Mouse (Mus musculus) ZHBTc4 (cell line): ENCODE data around the gene Gm4307.
"Not testable (repeated sequence)": the region's sequence is repeated elsewhere in the genome, so short reads cannot be mapped to it uniquely, and the experiment has no call there.

Experiments used
- DNase-seq: peaks from one replicate; pipeline ENCODE4 v3.0.0-alpha.2; 2011; ENCODE audit warnings: low read depth, low spot score

Gm4307 gene

DNA sequence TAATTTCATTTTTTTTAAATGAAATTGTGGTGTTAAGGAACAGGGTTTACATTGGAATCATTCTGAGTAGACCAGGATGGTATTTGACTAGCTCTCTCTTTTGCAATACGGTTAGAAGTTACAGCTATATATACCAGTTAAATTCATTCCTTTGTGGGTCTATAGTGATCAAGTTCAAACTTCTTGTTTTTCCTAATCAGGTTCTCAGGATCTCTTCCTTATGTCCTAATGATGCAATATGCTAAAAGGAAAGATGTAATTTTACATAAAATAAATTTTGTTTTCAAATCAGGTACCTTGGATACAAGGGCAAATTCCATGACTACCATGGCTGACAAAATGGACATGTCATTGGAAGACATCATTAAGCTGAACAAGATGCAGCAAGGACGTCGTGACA is at the start of gene Gm4307:
Gm4307 (plus strand) TSS at position 301 of the 400 bp plus-strand sequence.
- DNase-seq, result not testable (repeated sequence)

DNA sequence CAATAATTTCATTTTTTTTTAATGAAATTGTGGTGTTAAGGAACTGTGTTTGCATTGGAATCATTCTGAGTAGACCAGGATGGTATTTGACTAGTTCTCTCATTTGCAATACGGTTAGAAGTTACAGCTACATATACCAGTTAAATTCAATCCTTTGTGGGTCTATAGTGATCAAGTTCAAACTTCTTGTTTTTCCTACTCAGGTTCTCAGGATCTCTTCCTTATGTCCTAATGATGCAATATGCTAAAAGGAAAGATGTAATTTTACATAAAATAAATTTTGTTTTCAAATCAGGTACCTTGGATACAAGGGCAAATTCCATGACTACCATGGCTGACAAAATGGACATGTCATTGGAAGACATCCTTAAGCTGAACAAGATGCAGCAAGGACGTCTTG is 25.8 kb upstream of the Gm4307 start, which contains the start of gene Gm4301:
Gm4301 (plus strand) TSS at position 301 of the 400 bp plus-strand sequence.
- not testable (repeated sequence) for DNase-seq

- DNase-seq, result not testable (repeated sequence)
Observed at GRCm38 (mm10) chr10:100340536-100340935, 20.6 kb upstream of the Gm4307 start, which contains the start of gene Gm4302. TSS of gene Gm4302 (plus strand) at chr10:100340836.

DNA sequence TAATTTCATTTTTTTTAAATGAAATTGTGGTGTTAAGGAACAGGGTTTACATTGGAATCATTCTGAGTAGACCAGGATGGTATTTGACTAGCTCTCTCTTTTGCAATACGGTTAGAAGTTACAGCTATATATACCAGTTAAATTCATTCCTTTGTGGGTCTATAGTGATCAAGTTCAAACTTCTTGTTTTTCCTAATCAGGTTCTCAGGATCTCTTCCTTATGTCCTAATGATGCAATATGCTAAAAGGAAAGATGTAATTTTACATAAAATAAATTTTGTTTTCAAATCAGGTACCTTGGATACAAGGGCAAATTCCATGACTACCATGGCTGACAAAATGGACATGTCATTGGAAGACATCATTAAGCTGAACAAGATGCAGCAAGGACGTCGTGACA is 15.5 kb upstream of the Gm4307 start, which contains the start of gene Gm4303:
Gm4303 (plus strand) TSS at position 301 of the 400 bp plus-strand sequence.
- not testable (repeated sequence) for DNase-seq

DNA sequence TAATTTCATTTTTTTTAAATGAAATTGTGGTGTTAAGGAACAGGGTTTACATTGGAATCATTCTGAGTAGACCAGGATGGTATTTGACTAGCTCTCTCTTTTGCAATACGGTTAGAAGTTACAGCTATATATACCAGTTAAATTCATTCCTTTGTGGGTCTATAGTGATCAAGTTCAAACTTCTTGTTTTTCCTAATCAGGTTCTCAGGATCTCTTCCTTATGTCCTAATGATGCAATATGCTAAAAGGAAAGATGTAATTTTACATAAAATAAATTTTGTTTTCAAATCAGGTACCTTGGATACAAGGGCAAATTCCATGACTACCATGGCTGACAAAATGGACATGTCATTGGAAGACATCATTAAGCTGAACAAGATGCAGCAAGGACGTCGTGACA is 10.3 kb upstream of the Gm4307 start, which contains the start of gene Gm4305:
Gm4305 (plus strand) TSS at position 301 of the 400 bp plus-strand sequence.
- DNase-seq, result not testable (repeated sequence)

DNA sequence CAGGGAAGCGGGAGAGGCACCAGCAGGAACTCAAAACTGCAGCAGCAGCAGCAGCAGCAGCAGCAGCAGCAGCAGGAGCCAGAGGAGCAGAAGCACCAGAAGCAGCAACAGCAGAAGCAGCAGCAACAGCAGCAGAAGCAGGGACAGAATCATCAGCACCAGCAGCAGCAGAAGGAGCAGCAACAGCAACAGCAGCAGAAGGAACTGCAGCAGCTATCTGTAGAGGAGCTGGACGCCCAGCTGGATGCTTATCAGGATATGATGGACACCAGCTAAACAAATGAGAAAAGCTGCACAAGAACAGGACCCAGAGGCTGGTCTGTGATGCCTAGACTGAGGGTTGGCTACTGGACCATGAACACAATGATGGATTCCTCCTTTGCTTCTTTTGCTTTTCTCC is 4.3 kb upstream of the Gm4307 start:
- not testable (repeated sequence) for DNase-seq

- DNase-seq, result not testable (repeated sequence)
Observed at GRCm38 (mm10) chr10:100382460-100382859, 21.3 kb downstream of the Gm4307 start, which contains the start of gene Gm4312. TSS of gene Gm4312 (minus strand) at chr10:100382560.

DNA sequence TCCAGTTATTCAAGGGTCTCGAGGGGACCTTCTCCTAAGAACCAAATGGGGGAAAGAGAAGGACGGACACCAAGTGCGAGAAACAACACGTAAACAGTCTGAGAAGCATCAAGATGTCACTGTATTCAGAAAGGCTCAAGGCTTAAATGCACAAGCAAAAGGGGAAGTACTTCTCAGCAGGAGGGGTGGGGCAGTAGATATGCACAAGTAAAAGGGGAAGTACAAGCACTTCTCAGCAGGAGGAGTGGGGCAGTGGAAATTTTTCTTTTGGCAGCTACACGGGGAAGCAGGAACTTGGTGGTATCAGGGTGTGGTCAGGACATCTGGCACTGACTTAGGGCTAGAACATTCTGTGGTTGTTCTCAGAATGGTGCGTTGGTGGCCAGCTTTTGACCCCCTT is 41.2 kb downstream of the Gm4307 start:
- peak; percentile 24 for DNase-seq
